Mouse (Mus musculus) midbrain, embryonic 10.5 days (tissue): ENCODE measurements at regions not wholly inside any gene's neighbourhood (a gene's known extent, or its start where the extent isn't known, plus 50 kb on each side); places are given as distances from the start of the nearest gene placed in this dataset.

Experiments used
- DNase-seq: peaks from one replicate; pipeline ENCODE4 v3.0.0-alpha.2; 2017; ENCODE audit warnings: low spot score
- H3K27ac ChIP-seq: fragments of 300-500 bp; sonication (generic); replicated peaks from 2 replicates; pipeline ENCODE4 v1.5.1; 2016; ENCODE audit warnings: mild to moderate bottlenecking
- H3K27me3 ChIP-seq: fragments of 300-500 bp; sonication (generic); 2 replicates; pipeline ENCODE4 v1.6.1; 2016; ENCODE audit warnings: low read depth, mild to moderate bottlenecking; ENCODE audit not compliant: poor library complexity, severe bottlenecking
- H3K36me3 ChIP-seq: fragments of 300-500 bp; sonication (generic); 2 replicates; pipeline ENCODE4 v1.6.1; 2016; ENCODE audit warnings: mild to moderate bottlenecking, moderate library complexity
- H3K4me1 ChIP-seq: fragments of 300-500 bp; sonication (generic); 2 replicates; pipeline ENCODE4 v1.6.1; 2016
- H3K4me3 ChIP-seq: fragments of 300-500 bp; sonication (generic); 2 replicates; pipeline ENCODE4 v1.5.1; 2016; ENCODE audit warnings: mild to moderate bottlenecking, moderate library complexity
- H3K9me3 ChIP-seq: fragments of 300-500 bp; sonication (generic); replicated peaks from 2 replicates; pipeline ENCODE4 v1.6.1; 2016; ENCODE audit warnings: mild to moderate bottlenecking
- WGBS: fragments of 180-500 bp; shearing (Covaris S2); methylation state at CpG from one replicate; pipeline ENCODE4 v1.1.7; 2016; 5-methylcytosine and 5-hydroxymethylcytosine counted together

GRCm38 (mm10) chr1:105168808-105169207, 187.7 kb downstream of the Rnf152 start:
- no peak overlapping the region for H3K27ac ChIP-seq
- no peaks in the 10 kb centered on the region for H3K27me3 ChIP-seq
- H3K9me3 ChIP-seq = no peaks in the 10 kb centered on the region
- H3K4me1 ChIP-seq = no peaks in the 10 kb centered on the region
- H3K36me3 ChIP-seq = no peaks in the 10 kb centered on the region
- H3K4me3 ChIP-seq = no peak overlapping the region
- no peak for DNase-seq
- 84% methylated on average over 1 of the region's 1 CpGs for WGBS

GRCm38 (mm10) chr1:105157459-105158124, 198.9 kb downstream of the Rnf152 start:
- Histone ChIP-seq H3K4me3 (no peak overlapping the region), H3K4me1 (no peaks in the 10 kb centered on the region), H3K27ac (no peak overlapping the region), H3K27me3 (no peaks in the 10 kb centered on the region), H3K36me3 (no peaks in the 10 kb centered on the region), H3K9me3 (no peaks in the 10 kb centered on the region)
- no peak for DNase-seq
- WGBS = 92% methylated on average over 2 of the region's 2 CpGs

- Histone ChIP-seq H3K4me3 (no peak overlapping the region), H3K4me1 (peaks cover 13% of the 10 kb centered on the region), H3K27ac (no peak overlapping the region), H3K27me3 (no peaks in the 10 kb centered on the region), H3K36me3 (no peaks in the 10 kb centered on the region), H3K9me3 (no peaks in the 10 kb centered on the region)
- 90% methylated on average over 6 of the region's 6 CpGs for WGBS
- DNase-seq = no peak
These were observed 204.2 kb downstream of the Rnf152 start for GRCm38 (mm10) chr1:105152175-105152828.

- no peaks in the 10 kb centered on the region for H3K27me3 ChIP-seq
- 38% methylated on average over 1 of the region's 1 CpGs for WGBS
- no peaks in the 10 kb centered on the region for H3K36me3 ChIP-seq
- H3K9me3 ChIP-seq = no peaks in the 10 kb centered on the region
- H3K4me1 ChIP-seq = peaks cover 13% of the 10 kb centered on the region
- 0 out of 2 replicates have a peak overlapping the region, but pooled peaks have one; percentile 23 for H3K27ac ChIP-seq
- no peak overlapping the region for H3K4me3 ChIP-seq
- no peak for DNase-seq
These were observed 205.1 kb downstream of the Rnf152 start for GRCm38 (mm10) chr1:105151466-105151846.

- no peak overlapping the region for H3K4me3 ChIP-seq
- peaks cover 13% of the 10 kb centered on the region for H3K4me1 ChIP-seq
- DNase-seq = no peak
- H3K9me3 ChIP-seq = no peaks in the 10 kb centered on the region
- H3K27ac ChIP-seq = no peak overlapping the region
- no peaks in the 10 kb centered on the region for H3K36me3 ChIP-seq
- H3K27me3 ChIP-seq = no peaks in the 10 kb centered on the region
- 84% methylated on average over 12 of the region's 12 CpGs for WGBS
These were observed 205.7 kb downstream of the Rnf152 start for GRCm38 (mm10) chr1:105150624-105151465.

GRCm38 (mm10) chr1:105148792-105149191, 207.7 kb downstream of the Rnf152 start:
- no peaks in the 10 kb centered on the region for H3K27me3 ChIP-seq
- H3K4me3 ChIP-seq = no peak overlapping the region
- no peak for DNase-seq
- 91% methylated on average over 2 of the region's 2 CpGs for WGBS
- H3K27ac ChIP-seq = no peak overlapping the region
- H3K9me3 ChIP-seq = no peaks in the 10 kb centered on the region
- H3K36me3 ChIP-seq = no peaks in the 10 kb centered on the region
- H3K4me1 ChIP-seq = peaks cover 13% of the 10 kb centered on the region

- no peaks in the 10 kb centered on the region for H3K36me3 ChIP-seq
- no peak overlapping the region for H3K27ac ChIP-seq
- DNase-seq = no peak
- H3K4me1 ChIP-seq = peaks cover 13% of the 10 kb centered on the region
- H3K9me3 ChIP-seq = no peaks in the 10 kb centered on the region
- no peak overlapping the region for H3K4me3 ChIP-seq
- H3K27me3 ChIP-seq = no peaks in the 10 kb centered on the region
These were observed 208.5 kb downstream of the Rnf152 start for GRCm38 (mm10) chr1:105148048-105148447.

- no peaks in the 10 kb centered on the region for H3K9me3 ChIP-seq
- no peak overlapping the region for H3K4me3 ChIP-seq
- no peak for DNase-seq
- H3K27me3 ChIP-seq = no peaks in the 10 kb centered on the region
- no peak overlapping the region for H3K27ac ChIP-seq
- 87% methylated on average over 4 of the region's 4 CpGs for WGBS
- no peaks in the 10 kb centered on the region for H3K4me1 ChIP-seq
- H3K36me3 ChIP-seq = no peaks in the 10 kb centered on the region
These were observed 232.6 kb downstream of the Rnf152 start for GRCm38 (mm10) chr1:105123936-105124335.

- WGBS = 85% methylated on average over 2 of the region's 2 CpGs
- no peak overlapping the region for H3K4me3 ChIP-seq
- no peaks in the 10 kb centered on the region for H3K36me3 ChIP-seq
- no peak for DNase-seq
- H3K9me3 ChIP-seq = no peaks in the 10 kb centered on the region
- H3K27me3 ChIP-seq = no peaks in the 10 kb centered on the region
- H3K4me1 ChIP-seq = no peaks in the 10 kb centered on the region
- H3K27ac ChIP-seq = no peak overlapping the region
These were observed 238.6 kb downstream of the Rnf152 start for GRCm38 (mm10) chr1:105117888-105118287.

- DNase-seq = no peak
These were observed 240.3 kb downstream of the Rnf152 start for GRCm38 (mm10) chr1:105116231-105116630.

GRCm38 (mm10) chr1:105115391-105115790, 241.1 kb downstream of the Rnf152 start:
- no peaks in the 10 kb centered on the region for H3K36me3 ChIP-seq
- no peaks in the 10 kb centered on the region for H3K9me3 ChIP-seq
- 87% methylated on average over 6 of the region's 6 CpGs for WGBS
- no peaks in the 10 kb centered on the region for H3K27me3 ChIP-seq
- H3K27ac ChIP-seq = no peak overlapping the region
- no peak for DNase-seq
- no peak overlapping the region for H3K4me3 ChIP-seq
- no peaks in the 10 kb centered on the region for H3K4me1 ChIP-seq

More at GRCm38 (mm10) chr1:105116231-105116630, 240.3 kb downstream of the Rnf152 start:
- Histone ChIP-seq H3K36me3 (no peaks in the 10 kb centered on the region), H3K4me1 (no peaks in the 10 kb centered on the region), H3K27me3 (no peaks in the 10 kb centered on the region), H3K4me3 (no peak overlapping the region), H3K9me3 (no peaks in the 10 kb centered on the region), H3K27ac (no peak overlapping the region)
- WGBS = 86% methylated on average over 3 of the region's 3 CpGs

GRCm38 (mm10) chr1:105114835-105115234, 241.7 kb downstream of the Rnf152 start:
- no peaks in the 10 kb centered on the region for H3K9me3 ChIP-seq
- no peak for DNase-seq
- WGBS = 90% methylated on average over 3 of the region's 3 CpGs
- H3K27me3 ChIP-seq = no peaks in the 10 kb centered on the region
- H3K4me1 ChIP-seq = no peaks in the 10 kb centered on the region
- H3K27ac ChIP-seq = no peak overlapping the region
- no peaks in the 10 kb centered on the region for H3K36me3 ChIP-seq
- H3K4me3 ChIP-seq = no peak overlapping the region
